Mouse (Mus musculus) intestine, postnatal 0 days (tissue): ENCODE results near the gene Acot4. TPM values are rescaled to one million over a fixed set of nuclear protein-coding genes. Genes with fewer than 3 reads are reported as not detected.
A peak's percentile ranks its signal among the peaks of the same experiment; 100 is the strongest.

Experiments
- ATAC-seq: fragments of 200-750 bp; cut with Nextera tagmentation; 2 replicates; pipeline ENCODE4 v1.8.0; 2017; ENCODE audit warnings: mild to moderate bottlenecking, moderate TSS enrichment, moderate library complexity
- H3K27ac ChIP-seq: fragments of 300-500 bp; sonication (generic); 2 replicates; pipeline ENCODE4 v1.5.1; 2014; ENCODE audit warnings: mild to moderate bottlenecking, low read depth, low read length, moderate library complexity
- H3K27me3 ChIP-seq: fragments of 300-500 bp; sonication (generic); replicated peaks from 2 replicates; pipeline ENCODE4 v1.6.1; 2014; ENCODE audit warnings: low read length, mixed read lengths; ENCODE audit not compliant: control insufficient read depth, insufficient read depth
- H3K36me3 ChIP-seq: fragments of 300-500 bp; sonication (generic); 2 replicates; pipeline ENCODE4 v1.6.1; 2014; ENCODE audit warnings: mild to moderate bottlenecking, moderate library complexity; ENCODE audit not compliant: control insufficient read depth, insufficient read depth
- H3K4me1 ChIP-seq: fragments of 300-500 bp; sonication (generic); replicated peaks from 2 replicates; pipeline ENCODE4 v1.6.1; 2014; ENCODE audit warnings: antibody characterized with exemption, low read length, mixed read lengths; ENCODE audit not compliant: control insufficient read depth, insufficient read depth
- H3K4me2 ChIP-seq: fragments of 300-500 bp; sonication (generic); replicated peaks from 2 replicates; pipeline ENCODE4 v1.6.1; 2014; ENCODE audit warnings: low read depth, mild to moderate bottlenecking, moderate library complexity
- H3K4me3 ChIP-seq: fragments of 300-500 bp; sonication (generic); 2 replicates; pipeline ENCODE4 v1.5.1; 2014; ENCODE audit warnings: low read depth, low read length
- H3K9ac ChIP-seq: fragments of 300-500 bp; sonication (generic); 2 replicates; pipeline ENCODE4 v1.6.1; 2014; ENCODE audit warnings: mild to moderate bottlenecking, low read depth, low read length
- H3K9me3 ChIP-seq: fragments of 300-500 bp; sonication (generic); 2 replicates; pipeline ENCODE4 v1.6.1; 2016; ENCODE audit warnings: mixed run types; ENCODE audit not compliant: control insufficient read depth
- CTCF ChIP-seq: sonication (generic); IDR thresholded peaks from 2 replicates; pipeline ENCODE4 v1.5.1; 2016; ENCODE audit warnings: low read depth, mild to moderate bottlenecking, control low read depth, antibody characterized with exemption, moderate library complexity
- WGBS: fragments of 180-500 bp; shearing (Covaris S2); extraction: QIAGEN DNeasy Blood & Tissue Kit; methylation state at CpG from one replicate; pipeline ENCODE4 v1.1.7; 2014; 5-methylcytosine and 5-hydroxymethylcytosine counted together
- polyA plus RNA-seq: library from polyadenylated mRNA; unstranded; fragments of >200 nt; fragmentation: Nextera tagmentation; extraction: Ambion mirVana; gene quantifications from 2 replicates; pipeline ENCODE4 v1.2.1, GENCODE M21; 2015

Acot4 gene
- polyA plus RNA-seq, 1 experiment from 2014 or later: 45.2 TPM

DNA sequence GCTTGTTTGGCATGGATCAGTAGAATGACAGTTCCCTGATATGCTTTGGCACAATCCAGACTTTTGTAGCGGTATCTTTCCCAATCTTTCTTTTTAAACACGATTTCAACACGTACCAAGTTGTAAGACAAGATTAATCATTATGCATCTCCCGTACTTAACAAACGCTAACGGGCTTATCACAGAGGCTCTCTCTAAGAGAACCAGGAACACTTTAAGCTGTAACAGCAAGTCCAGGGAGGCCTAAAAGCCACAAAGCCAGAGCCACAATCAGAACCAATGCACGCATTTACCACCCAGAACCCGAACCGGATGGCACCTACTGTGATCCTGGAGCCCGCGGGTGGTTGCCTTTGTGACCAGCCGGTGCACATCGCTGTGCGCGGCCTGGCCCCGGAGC lies 15.0 kb downstream of the Acot4 start:
- Histone ChIP-seq H3K36me3 (no peaks in the 10 kb centered on the region), H3K27me3 (no peaks in the 10 kb centered on the region), H3K4me3 (peak overlapping the region; percentile 40), H3K4me2 (peak overlapping the region; percentile 80), H3K27ac (peak overlapping the region; percentile 35; the same call in 1 of the 2 replicates), H3K9ac (0 out of 2 replicates have a peak overlapping the region, but pooled peaks have one; percentile 40), H3K4me1 (0 out of 2 replicates have a peak, but pooled peaks cover 4% of the 10 kb centered on the region), H3K9me3 (no peaks in the 10 kb centered on the region; the same call in 1 of the 2 replicates)
- 0 out of 2 replicates have a peak, but pooled peaks have one; percentile 36 for ATAC-seq
- 6% methylated on average over 16 of the region's 16 CpGs for WGBS
- no peak for TF ChIP-seq CTCF

DNA sequence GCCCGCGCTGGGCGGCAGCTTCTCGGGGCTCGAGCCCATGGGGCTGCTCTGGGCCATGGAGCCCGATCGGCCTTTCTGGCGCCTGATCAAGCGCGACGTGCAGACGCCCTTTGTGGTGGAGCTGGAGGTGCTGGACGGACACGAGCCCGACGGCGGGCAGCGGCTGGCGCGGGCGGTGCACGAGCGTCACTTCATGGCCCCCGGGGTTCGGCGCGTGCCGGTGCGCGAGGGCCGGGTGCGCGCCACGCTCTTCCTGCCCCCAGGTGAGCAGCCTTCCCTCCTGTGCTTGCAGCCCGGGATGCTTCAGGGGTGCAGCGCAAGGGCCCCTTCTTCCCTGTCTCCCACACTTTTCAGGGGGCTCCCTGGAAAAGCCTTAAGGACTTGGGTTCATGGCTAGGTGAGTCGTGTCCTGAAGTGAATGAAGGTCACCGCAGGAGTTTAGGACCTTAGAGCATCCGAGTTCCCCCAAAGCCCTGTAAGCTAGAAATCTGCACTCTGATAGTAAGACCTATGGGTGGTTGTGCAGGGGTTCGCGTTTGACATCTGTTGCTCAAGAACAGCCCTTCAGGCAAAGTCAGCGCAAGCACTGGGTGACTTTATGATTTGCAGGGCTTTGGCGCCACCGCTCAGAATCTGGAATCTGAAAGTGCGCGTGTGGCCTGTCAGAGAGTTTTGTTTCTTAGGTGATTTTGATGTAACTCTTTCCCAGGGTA lies 15.7 kb downstream of the Acot4 start:
- no peaks in the 10 kb centered on the region for H3K36me3 ChIP-seq
- H3K9me3 ChIP-seq: no peaks in the 10 kb centered on the region
- peak; percentile 51 for TF ChIP-seq CTCF
- H3K4me2 ChIP-seq: peak overlapping the region; percentile 80
- no peaks in the 10 kb centered on the region for H3K27me3 ChIP-seq
- H3K4me1 ChIP-seq: 0 out of 2 replicates have a peak, but pooled peaks cover 4% of the 10 kb centered on the region
- peak overlapping the region; percentile 35; the same call in 1 of the 2 replicates for H3K27ac ChIP-seq
- H3K9ac ChIP-seq: peak overlapping the region; percentile 40
- 3% methylated on average over 35 of the region's 46 CpGs for WGBS
- ATAC-seq: peak; percentile 46; the same call in 1 of the 2 replicates
- H3K4me3 ChIP-seq: peak overlapping the region; percentile 40

DNA sequence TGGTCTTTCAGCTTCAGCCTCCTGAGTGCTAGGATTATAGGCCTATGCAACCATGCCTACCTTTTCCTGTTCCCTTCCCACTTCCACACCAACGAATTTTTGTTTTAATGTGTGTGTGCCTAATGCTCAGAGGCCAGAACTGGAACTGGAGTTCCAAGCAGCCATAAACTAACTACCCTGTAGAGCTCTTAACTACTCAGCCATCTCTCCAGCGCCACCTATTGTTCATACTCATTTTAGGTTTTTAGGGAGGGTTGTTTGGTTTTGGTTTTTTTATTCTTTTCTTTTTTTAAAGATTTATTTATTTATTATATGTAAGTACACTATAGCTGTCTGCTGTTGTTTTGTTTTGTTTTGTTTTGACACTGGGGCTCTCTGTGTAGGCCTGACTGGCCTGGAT lies 22.8 kb downstream of the Acot4 start:
- TF ChIP-seq CTCF: peak; percentile 78
- Histone ChIP-seq H3K27ac (no peak overlapping the region), H3K4me3 (no peak overlapping the region), H3K27me3 (no peaks in the 10 kb centered on the region), H3K4me1 (no peaks in the 10 kb centered on the region), H3K9me3 (no peaks in the 10 kb centered on the region), H3K9ac (no peak overlapping the region), H3K36me3 (no peaks in the 10 kb centered on the region), H3K4me2 (no peak overlapping the region)
- WGBS: 24% methylated on average over 2 of the region's 2 CpGs
- ATAC-seq: peak; percentile 38; the same call in 1 of the 2 replicates

DNA sequence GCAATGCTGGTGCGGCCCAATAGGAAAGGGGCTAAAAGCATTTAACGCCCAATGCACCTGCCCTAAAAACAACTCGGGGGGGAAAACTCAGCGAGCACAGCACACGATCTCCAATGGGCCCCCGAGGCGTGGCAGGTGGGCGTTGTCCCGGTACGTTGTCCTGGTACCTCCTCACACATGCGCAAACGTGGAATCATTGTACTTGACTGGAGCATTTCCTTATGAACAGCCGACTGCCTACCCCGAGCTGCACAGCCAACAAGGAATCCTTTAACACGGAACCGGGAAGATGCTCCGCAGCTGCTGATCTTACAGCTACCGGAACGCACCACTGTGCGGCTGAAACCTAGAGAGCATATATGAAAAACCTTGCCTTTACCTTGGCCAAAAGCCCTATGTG lies 24.2 kb downstream of the Acot4 start:
- no peak overlapping the region for H3K9ac ChIP-seq
- no peaks in the 10 kb centered on the region for H3K36me3 ChIP-seq
- no peaks in the 10 kb centered on the region for H3K9me3 ChIP-seq
- TF ChIP-seq CTCF: no peak
- no peak for ATAC-seq
- no peaks in the 10 kb centered on the region for H3K4me1 ChIP-seq
- 90% methylated on average over 20 of the region's 20 CpGs for WGBS
- no peaks in the 10 kb centered on the region for H3K27me3 ChIP-seq
- no peak overlapping the region for H3K4me3 ChIP-seq
- H3K4me2 ChIP-seq: no peak overlapping the region
- H3K27ac ChIP-seq: no peak overlapping the region

DNA sequence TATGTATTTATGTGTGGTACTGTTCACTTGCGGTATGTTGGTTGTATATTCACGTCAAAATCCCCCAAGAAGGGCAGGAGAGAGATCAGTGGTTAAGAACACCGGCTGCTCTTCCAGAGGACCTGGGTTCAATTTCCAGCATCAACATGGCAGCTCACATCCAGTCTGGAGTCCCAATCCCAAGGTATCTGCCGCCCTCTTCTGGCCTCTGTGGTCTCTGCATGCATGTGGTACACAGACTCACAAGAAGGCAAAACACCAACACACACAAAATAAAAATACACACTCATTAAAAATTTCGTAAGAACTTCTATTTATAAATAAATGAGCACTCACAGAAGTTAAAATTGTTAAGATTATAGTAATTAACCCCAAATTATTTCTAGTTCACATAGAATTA lies 25.0 kb downstream of the Acot4 start:
- WGBS: 73% methylated on average over 5 of the region's 5 CpGs
- no peak overlapping the region for H3K4me3 ChIP-seq
- no peak for ATAC-seq
- no peaks in the 10 kb centered on the region for H3K4me1 ChIP-seq
- no peaks in the 10 kb centered on the region for H3K27me3 ChIP-seq
- no peak overlapping the region for H3K4me2 ChIP-seq
- H3K27ac ChIP-seq: no peak overlapping the region
- H3K9me3 ChIP-seq: no peaks in the 10 kb centered on the region
- peak; percentile 66 for TF ChIP-seq CTCF
- H3K9ac ChIP-seq: no peak overlapping the region
- H3K36me3 ChIP-seq: no peaks in the 10 kb centered on the region

DNA sequence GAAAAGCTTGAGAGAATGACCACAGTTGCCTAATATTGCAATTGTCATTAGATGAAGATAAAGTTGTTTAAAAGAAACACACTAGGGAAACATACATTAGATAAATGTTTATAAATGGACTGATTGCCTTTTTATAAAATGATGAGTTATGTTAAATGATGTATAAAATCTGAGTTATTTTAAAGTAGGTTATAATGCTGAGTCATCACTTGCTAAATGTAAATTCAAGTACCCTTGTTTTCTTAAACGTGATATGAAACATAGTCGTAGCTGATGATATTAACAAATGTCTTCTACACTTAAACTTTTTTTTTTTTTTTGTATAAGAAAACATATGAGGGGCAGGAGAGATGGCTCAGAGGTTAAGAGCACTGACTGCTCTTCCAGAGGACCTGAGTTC lies 25.7 kb downstream of the Acot4 start:
- Histone ChIP-seq H3K9ac (no peak overlapping the region), H3K4me1 (no peaks in the 10 kb centered on the region), H3K27ac (no peak overlapping the region), H3K27me3 (no peaks in the 10 kb centered on the region), H3K4me2 (no peak overlapping the region), H3K36me3 (no peaks in the 10 kb centered on the region), H3K9me3 (no peaks in the 10 kb centered on the region), H3K4me3 (no peak overlapping the region)
- WGBS: 63% methylated on average over 2 of the region's 2 CpGs
- no peak for ATAC-seq
- TF ChIP-seq CTCF: no peak
